Mouse (Mus musculus): ENCODE measurements around the gene Dmgdh. TPM values are rescaled to one million over a fixed set of nuclear protein-coding genes. Genes with fewer than 3 reads are reported as not detected.
A peak's percentile ranks its signal among the peaks of the same experiment; 100 is the strongest.

Dmgdh gene
- total and polyA plus RNA-seq, 3 experiments, result 0.20 to 0.27 TPM; not detected in 1

DNA sequence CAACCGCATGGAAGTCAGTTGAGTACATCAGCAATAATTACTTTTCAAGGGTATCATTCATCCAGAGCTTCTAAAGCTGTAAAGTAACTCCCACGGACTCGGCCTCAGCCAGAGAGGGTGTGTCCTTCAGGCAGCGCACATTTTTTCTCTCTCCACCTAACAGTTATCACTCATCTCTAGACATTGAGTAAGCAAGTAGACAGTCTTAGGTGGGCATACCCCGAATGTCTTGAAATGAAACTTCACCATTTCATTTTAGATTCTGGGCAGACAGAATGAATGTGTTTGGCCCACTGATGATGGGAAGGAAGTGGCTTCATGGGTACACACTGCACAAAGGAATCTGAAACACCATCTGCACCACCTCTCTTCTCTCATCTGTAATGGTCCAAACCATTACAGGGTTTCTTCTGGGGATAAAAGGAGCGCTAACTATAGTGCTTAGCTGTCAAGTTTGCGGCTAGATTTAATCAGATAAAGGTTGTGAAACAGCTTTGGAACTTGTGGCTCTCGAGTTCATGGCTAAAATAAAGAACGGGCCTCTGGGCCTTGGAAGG is 96.9 kb downstream of the Dmgdh start:
- Histone ChIP-seq H3K4me1 (ENCODE audit: control insufficient read depth in 1 of 2, insufficient read depth in 2 of 2) (no peaks in the 10 kb centered on the region), H3K79me2 (replicated peaks; ENCODE audit: control insufficient read depth, extremely low read depth, insufficient read depth, poor library complexity, severe bottlenecking) (no peaks in the 10 kb centered on the region), H3K27ac (ENCODE audit: insufficient read depth, low read depth) (no peak overlapping the region), H3K9me3 (replicated peaks; ENCODE audit: low read length) (no peaks in the 10 kb centered on the region), H3K4me3 (replicated peaks in 1 of 3; ENCODE audit: low read depth in 2 of 3, low read length in 2 of 3, poor library complexity in 1 of 3) (peak overlapping the region in 1 of 3 experiments; percentile 53), H3K9ac (ENCODE audit: insufficient read depth, low read depth) (no peak overlapping the region), H3K4me2 (ENCODE audit: insufficient read depth, low read depth, poor library complexity, severe bottlenecking) (peak overlapping the region; percentile 26; the same call in 1 of the 2 replicates), H3K36me3 (replicated peaks in 1 of 2; ENCODE audit: control insufficient read depth in 1 of 2, insufficient read depth in 1 of 2, low read length in 1 of 2) (no peaks in the 10 kb centered on the region), H3K27me3 (replicated peaks) (no peaks in the 10 kb centered on the region)
- in situ Hi-C loops (cut with MboI; ENCODE audit: low pct_ligation_motif_present, low pct_unique_long_range_greater_than_20kb, low sequenced_read_pairs) (no loop called here), dilution Hi-C loops (cut with MboI; ENCODE audit: extremely low pct_ligation_motif_present, extremely low pct_unique_long_range_greater_than_20kb, low sequenced_read_pairs) (no loop called here)
- DNase-seq (ENCODE audit: extremely low read depth), result peak; percentile 24
- no peak for TF ChIP-seq NRF1 (IDR thresholded peaks at IDR 0.05; ENCODE audit: low read depth, low read length)
- TF ChIP-seq ZC3H11A (IDR thresholded peaks at IDR 0.05; ENCODE audit: low read depth, low read length), result no peak
- TF ChIP-seq ZMIZ1 (IDR thresholded peaks at IDR 0.05; ENCODE audit: low read depth, low read length), result 0 out of 2 replicates have a peak, but pooled peaks have one; percentile 16

- 0 out of 4 replicates have a peak, but pooled peaks of 1 of the 2 experiments have one; percentile 15 for TF ChIP-seq CTCF (conservative IDR thresholded peaks at IDR 0.05 in 1 of 2, IDR thresholded peaks at IDR 0.05 in 1 of 2; ENCODE audit: low read depth in 2 of 2, low read length in 2 of 2)
- no peak for TF ChIP-seq MAZ (IDR thresholded peaks at IDR 0.05; ENCODE audit: low read depth, low read length)
- no peak for TF ChIP-seq MYC (IDR thresholded peaks at IDR 0.05; ENCODE audit: low read depth, low read length)
- TF ChIP-seq ETS1 (conservative IDR thresholded peaks at IDR 0.05; ENCODE audit: low read depth, low read length), result no peak
- TF ChIP-seq TCF12 (IDR thresholded peaks at IDR 0.05; ENCODE audit: low read depth, low read length), result no peak
- TF ChIP-seq CHD2 (IDR thresholded peaks at IDR 0.05; ENCODE audit: low read length), result no peak
- no peak for TF ChIP-seq ZKSCAN1 (IDR thresholded peaks at IDR 0.05; ENCODE audit: borderline replicate concordance, low read depth, low read length)
- peak; percentile 87 for TF ChIP-seq NRF1 (IDR thresholded peaks at IDR 0.05; ENCODE audit: low read depth, low read length)
- TF ChIP-seq UBTF (IDR thresholded peaks at IDR 0.05; ENCODE audit: low read depth, low read length), result peak; percentile 73
- TF ChIP-seq HCFC1 (IDR thresholded peaks at IDR 0.05; ENCODE audit: low read depth, low read length), result no peak
- no peak for TF ChIP-seq JUND (conservative IDR thresholded peaks at IDR 0.05; ENCODE audit: low read depth, low read length)
- TF ChIP-seq IRF4 (IDR thresholded peaks at IDR 0.05; ENCODE audit: low read depth, low read length), result no peak
- peak; percentile 61; the same call in 1 of the 2 replicates for TF ChIP-seq POLR2A (IDR thresholded peaks at IDR 0.05; ENCODE audit: low read depth, low read length)
- no peak for TF ChIP-seq E2F4 (IDR thresholded peaks at IDR 0.05; ENCODE audit: insufficient replicate concordance, low read depth, low read length)
- H3K79me2 ChIP-seq (replicated peaks; ENCODE audit: control insufficient read depth, extremely low read depth, insufficient read depth, poor library complexity, severe bottlenecking), result no peaks in the 10 kb centered on the region
- peak; percentile 60 for DNase-seq (ENCODE audit: extremely low read depth)
- peak within 1 kb of the TSS; percentile 56 for H3K9ac ChIP-seq (ENCODE audit: insufficient read depth, low read depth)
- dilution Hi-C loops (cut with MboI; ENCODE audit: extremely low pct_ligation_motif_present, extremely low pct_unique_long_range_greater_than_20kb, low sequenced_read_pairs) (no loop called here), in situ Hi-C loops (cut with MboI; ENCODE audit: low pct_ligation_motif_present, low pct_unique_long_range_greater_than_20kb, low sequenced_read_pairs) (no loop called here)
- no peaks in the 10 kb centered on the region for H3K4me1 ChIP-seq (ENCODE audit: control insufficient read depth in 1 of 2, insufficient read depth in 2 of 2)
- H3K36me3 ChIP-seq (replicated peaks in 1 of 2; ENCODE audit: control insufficient read depth in 1 of 2, insufficient read depth in 1 of 2, low read length in 1 of 2), result no peaks in the 10 kb centered on the region
- H3K4me2 ChIP-seq (ENCODE audit: insufficient read depth, low read depth, poor library complexity, severe bottlenecking), result peak within 1 kb of the TSS; percentile 26
- no peaks in the 10 kb centered on the region for H3K27me3 ChIP-seq (replicated peaks)
- peak within 1 kb of the TSS; percentile 3; the same call in 1 of the 2 replicates for H3K27ac ChIP-seq (ENCODE audit: insufficient read depth, low read depth)
- peak within 1 kb of the TSS; percentile 43 to 57 (median 53) for H3K4me3 ChIP-seq (replicated peaks in 1 of 3; ENCODE audit: low read depth in 2 of 3, low read length in 2 of 3, poor library complexity in 1 of 3)
- no peaks in the 10 kb centered on the region for H3K9me3 ChIP-seq (replicated peaks; ENCODE audit: low read length)
These were observed 97.5 kb downstream of the Dmgdh start, which contains the start of gene Arsb for GRCm38 (mm10) chr13:93771588-93772278. Gene Arsb (plus strand): TSS chr13:93771630.

Data from CH12.LX (cell line).